Mouse (Mus musculus) limb, embryonic 14.5 days (tissue): ENCODE measurements around the gene Wasf1. TPM values are rescaled to one million over a fixed set of nuclear protein-coding genes. Genes with fewer than 3 reads are reported as not detected.

ENCODE experiments used
- ATAC-seq: fragments of 200-750 bp; cut with Nextera tagmentation; 2 replicates; pipeline ENCODE4 v1.8.0; 2017; ENCODE audit warnings: low read depth, moderate number of reproducible peaks, moderate TSS enrichment; ENCODE audit not compliant: low FRiP score
- DNase-seq: peaks from one replicate; pipeline ENCODE4 v3.0.0-alpha.2; 2015; ENCODE audit warnings: low spot score
- H3K27ac ChIP-seq: fragments of 300-500 bp; sonication (generic); replicated peaks from 2 replicates; pipeline ENCODE4 v1.5.1; 2014; ENCODE audit warnings: low read depth, mild to moderate bottlenecking, low read length, moderate library complexity, mixed read lengths
- H3K27me3 ChIP-seq: fragments of 300-500 bp; sonication (generic); 2 replicates; pipeline ENCODE4 v1.6.1; 2014; ENCODE audit warnings: low read length, mixed read lengths; ENCODE audit not compliant: control insufficient read depth, insufficient read depth
- H3K36me3 ChIP-seq: fragments of 300-500 bp; sonication (generic); 2 replicates; pipeline ENCODE4 v1.6.1; 2014; ENCODE audit warnings: mild to moderate bottlenecking, low read length, moderate library complexity, mixed read lengths; ENCODE audit not compliant: control insufficient read depth, insufficient read depth
- H3K4me1 ChIP-seq: fragments of 300-500 bp; sonication (generic); 2 replicates; pipeline ENCODE4 v1.6.1; 2014; ENCODE audit warnings: antibody characterized with exemption, low read length, mixed read lengths; ENCODE audit not compliant: control insufficient read depth, insufficient read depth
- H3K4me2 ChIP-seq: fragments of 300-500 bp; sonication (generic); replicated peaks from 2 replicates; pipeline ENCODE4 v1.6.1; 2014; ENCODE audit warnings: low read depth, mild to moderate bottlenecking, low read length, moderate library complexity; ENCODE audit not compliant: severe bottlenecking
- H3K4me3 ChIP-seq: fragments of 300-500 bp; sonication (generic); replicated peaks from 2 replicates; pipeline ENCODE4 v1.5.1; 2014; ENCODE audit warnings: low read length
- H3K9ac ChIP-seq: fragments of 300-500 bp; sonication (generic); 2 replicates; pipeline ENCODE4 v1.6.1; 2014; ENCODE audit warnings: mild to moderate bottlenecking, low read depth, low read length, moderate library complexity; ENCODE audit not compliant: severe bottlenecking
- H3K9me3 ChIP-seq: fragments of 300-500 bp; sonication (generic); 2 replicates; pipeline ENCODE4 v1.6.1; 2016; ENCODE audit warnings: low read length; ENCODE audit not compliant: control insufficient read depth
- POLR2A ChIP-seq: fragments of 200-500 bp; IDR thresholded peaks from 2 replicates; pipeline ENCODE4 v1.8.0; 2012; ENCODE audit warnings: inconsistent platforms, mild to moderate bottlenecking, moderate library complexity, borderline replicate concordance; ENCODE audit not compliant: insufficient read depth, insufficient read length; ENCODE audit errors: extremely low read depth
- WGBS: fragments of 180-500 bp; shearing (Covaris S2); extraction: QIAGEN DNeasy Blood & Tissue Kit; methylation state at CpG from one replicate; pipeline ENCODE4 v1.1.7; 2014; 5-methylcytosine and 5-hydroxymethylcytosine counted together
- polyA plus RNA-seq, 2 experiments: library from polyadenylated mRNA; depleted of rRNA in 1 of 2; stranded (reverse) in 1 of 2; unstranded in 1 of 2; fragments of >200 nt; fragmentation: Nextera tagmentation in 1 of 2; extraction: Ambion mirVana in 1 of 2; gene quantifications; 2 replicates each; pipeline versions ENCODE4 v1.2.1 to v1.2.3; 2012 to 2014

The Wasf1 gene
- polyA plus RNA-seq, 2 experiments, result 16.8 to 17.1 TPM

- Histone ChIP-seq H3K27ac (no peak overlapping the region), H3K4me2 (no peak overlapping the region), H3K9ac (no peak overlapping the region), H3K4me1 (no peaks in the 10 kb centered on the region), H3K4me3 (no peak overlapping the region), H3K36me3 (no peaks in the 10 kb centered on the region), H3K9me3 (no peaks in the 10 kb centered on the region), H3K27me3 (no peaks in the 10 kb centered on the region)
- DNase-seq (no peak), ATAC-seq (no peak)
- WGBS, result 87% methylated on average over 2 of the region's 2 CpGs
- no peak for TF ChIP-seq POLR2A
These were observed 4.0 kb downstream of the Wasf1 start for GRCm38 (mm10) chr10:40887316-40887715.

- Histone ChIP-seq H3K4me1 (no peaks in the 10 kb centered on the region), H3K27me3 (no peaks in the 10 kb centered on the region), H3K4me2 (no peak overlapping the region), H3K9me3 (no peaks in the 10 kb centered on the region), H3K27ac (no peak overlapping the region), H3K9ac (no peak overlapping the region), H3K36me3 (no peaks in the 10 kb centered on the region), H3K4me3 (no peak overlapping the region)
- TF ChIP-seq POLR2A, result no peak
- no peak for DNase-seq
- ATAC-seq, result no peak
- WGBS, result 68% methylated on average over 4 of the region's 4 CpGs
These were observed 5.9 kb downstream of the Wasf1 start for GRCm38 (mm10) chr10:40889146-40889545.

- DNase-seq (no peak), ATAC-seq (no peak)
- Histone ChIP-seq H3K4me2 (no peak overlapping the region), H3K9ac (no peak overlapping the region), H3K27ac (no peak overlapping the region), H3K4me1 (no peaks in the 10 kb centered on the region), H3K9me3 (no peaks in the 10 kb centered on the region), H3K4me3 (no peak overlapping the region), H3K27me3 (no peaks in the 10 kb centered on the region), H3K36me3 (no peaks in the 10 kb centered on the region)
- no peak for TF ChIP-seq POLR2A
- 89% methylated on average over 12 of the region's 12 CpGs for WGBS
These were observed 12.5 kb downstream of the Wasf1 start for GRCm38 (mm10) chr10:40895765-40896164.

GRCm38 (mm10) chr10:40896656-40897055, 13.4 kb downstream of the Wasf1 start:
- no peak for TF ChIP-seq POLR2A
- H3K9me3 ChIP-seq, result no peaks in the 10 kb centered on the region
- H3K27me3 ChIP-seq, result no peaks in the 10 kb centered on the region
- H3K4me3 ChIP-seq, result no peak overlapping the region
- no peaks in the 10 kb centered on the region for H3K4me1 ChIP-seq
- ATAC-seq, result no peak
- no peak overlapping the region for H3K27ac ChIP-seq
- DNase-seq, result no peak
- H3K36me3 ChIP-seq, result no peaks in the 10 kb centered on the region
- H3K9ac ChIP-seq, result no peak overlapping the region
- H3K4me2 ChIP-seq, result no peak overlapping the region
- 50% methylated on average over 5 of the region's 5 CpGs for WGBS

GRCm38 (mm10) chr10:40901786-40902185, 18.5 kb downstream of the Wasf1 start:
- Histone ChIP-seq H3K27me3 (no peaks in the 10 kb centered on the region), H3K36me3 (no peaks in the 10 kb centered on the region), H3K27ac (no peak overlapping the region), H3K9ac (no peak overlapping the region), H3K4me2 (no peak overlapping the region), H3K4me3 (no peak overlapping the region), H3K9me3 (no peaks in the 10 kb centered on the region), H3K4me1 (no peaks in the 10 kb centered on the region)
- ATAC-seq, result no peak
- 90% methylated on average over 4 of the region's 4 CpGs for WGBS
- DNase-seq, result no peak
- no peak for TF ChIP-seq POLR2A

- no peaks in the 10 kb centered on the region for H3K4me1 ChIP-seq
- no peak for TF ChIP-seq POLR2A
- H3K36me3 ChIP-seq, result no peaks in the 10 kb centered on the region
- H3K9ac ChIP-seq, result no peak overlapping the region
- ATAC-seq, result no peak
- no peak overlapping the region for H3K4me3 ChIP-seq
- H3K4me2 ChIP-seq, result no peak overlapping the region
- H3K27me3 ChIP-seq, result no peaks in the 10 kb centered on the region
- 100% methylated on average over 1 of the region's 1 CpGs for WGBS
- no peaks in the 10 kb centered on the region for H3K9me3 ChIP-seq
- no peak overlapping the region for H3K27ac ChIP-seq
- DNase-seq, result no peak
These were observed 22.9 kb downstream of the Wasf1 start for GRCm38 (mm10) chr10:40906131-40906530.
